ENCODE assay signal across 8 mouse cellular contexts in the genomic region with DNA sequence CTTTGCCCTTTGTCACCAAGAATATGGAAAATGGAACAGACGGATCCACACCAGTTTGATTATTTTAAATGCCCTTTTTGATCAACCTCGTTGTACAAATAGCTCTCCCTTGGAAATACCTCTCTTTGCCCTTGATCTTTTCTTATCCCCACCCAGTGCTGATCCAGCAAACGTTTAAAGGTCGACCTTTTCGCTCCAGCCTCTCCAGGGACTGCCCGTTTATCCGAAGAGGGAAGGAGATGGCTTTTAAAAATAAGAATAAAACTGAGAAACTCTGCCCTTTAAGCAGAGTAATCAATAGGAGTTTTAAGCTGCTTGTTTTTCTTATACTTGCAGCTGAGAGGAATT. TPM values are rescaled to one million over a fixed set of nuclear protein-coding genes. Genes with fewer than 3 reads are reported as not detected.
DNase-seq lines count a peak whose midpoint lies in the region; ATAC-seq lines count a peak whose summit lies in the region.

No protein-coding gene starts in this region.

- peak overlapping the region; percentile 99 for H3K27ac ChIP-seq in kidney, embryonic 15.5 days
- H3K27ac ChIP-seq in embryonic facial prominence, embryonic 10.5 days (replicated peaks): peak overlapping the region; percentile 99
- H3K27ac ChIP-seq in midbrain, embryonic 15.5 days: peak overlapping the region; percentile 93

- peak overlapping the region; percentile 67 for H3K4me2 ChIP-seq in kidney, embryonic 15.5 days
- H3K4me2 ChIP-seq in midbrain, embryonic 15.5 days: peak overlapping the region; percentile 62

- H3K4me3 ChIP-seq in kidney, embryonic 15.5 days (replicated peaks): peak overlapping the region; percentile 96
- H3K4me3 ChIP-seq in embryonic facial prominence, embryonic 10.5 days: peak overlapping the region; percentile 97
- peak overlapping the region; percentile 72 for H3K4me3 ChIP-seq in midbrain, embryonic 15.5 days

- H3K27me3 ChIP-seq in kidney, embryonic 15.5 days: no peaks in the 10 kb centered on the region
- H3K27me3 ChIP-seq in embryonic facial prominence, embryonic 10.5 days (replicated peaks; ENCODE audit: low read depth, poor library complexity, severe bottlenecking): no peaks in the 10 kb centered on the region
- H3K27me3 ChIP-seq in midbrain, embryonic 15.5 days (replicated peaks): no peaks in the 10 kb centered on the region

- H3K9me3 ChIP-seq in kidney, embryonic 15.5 days (replicated peaks): no peaks in the 10 kb centered on the region
- no peaks in the 10 kb centered on the region for H3K9me3 ChIP-seq in embryonic facial prominence, embryonic 10.5 days
- no peaks in the 10 kb centered on the region for H3K9me3 ChIP-seq in midbrain, embryonic 15.5 days

- peaks cover 21% of the 10 kb centered on the region for H3K36me3 ChIP-seq in kidney, embryonic 15.5 days
- peaks cover 19% of the 10 kb centered on the region for H3K36me3 ChIP-seq in embryonic facial prominence, embryonic 10.5 days (replicated peaks)
- peaks cover 11% of the 10 kb centered on the region; the same call in 1 of the 2 replicates for H3K36me3 ChIP-seq in midbrain, embryonic 15.5 days (replicated peaks)

- 2% methylated on average over 7 of the region's 7 CpGs for WGBS in kidney, embryonic 15.5 days
- WGBS in embryonic facial prominence, embryonic 10.5 days: 1% methylated on average over 7 of the region's 7 CpGs
- under 1% methylated on average over 7 of the region's 7 CpGs for WGBS in midbrain, embryonic 15.5 days

- no peak for DNase-seq in kidney, postnatal 10 days
- DNase-seq in embryonic facial prominence, embryonic 10.5 days (ENCODE audit: low spot score): no peak
- peak; percentile 57 for DNase-seq in induced T-regulatory cell, adult 2 months (ENCODE audit: low read depth)
- DNase-seq in right cerebral cortex, postnatal 25 days: no peak
- DNase-seq in layer of hippocampus, adult 8-10 months (ENCODE audit: low spot score in 2 of 2): no peak
- no peak for DNase-seq in spleen, postnatal 36 days (ENCODE audit: low spot score in 2 of 2)

- H3K9ac ChIP-seq in kidney, embryonic 15.5 days: peak overlapping the region; percentile 62
- peak overlapping the region; percentile 82 for H3K9ac ChIP-seq in midbrain, embryonic 15.5 days

- peaks cover 36% of the 10 kb centered on the region for H3K4me1 ChIP-seq in kidney, embryonic 15.5 days
- H3K4me1 ChIP-seq in embryonic facial prominence, embryonic 10.5 days: peaks cover 34% of the 10 kb centered on the region
- H3K4me1 ChIP-seq in midbrain, embryonic 15.5 days: peaks cover 36% of the 10 kb centered on the region

- ATAC-seq in kidney, embryonic 15.5 days (replicated peaks; ENCODE audit: low FRiP score): no peak
- no peak for ATAC-seq in midbrain, embryonic 15.5 days (replicated peaks)

RNA-seq across cellular contexts. Expression of gene Tob1, which starts 1.2 kb away (rescaled TPM):
- 36.6 and 40.8 TPM in 2 replicates for polyA plus RNA-seq in kidney, embryonic 15.5 days (2015; fragmentation: Nextera tagmentation; extraction: Ambion mirVana)
- 18.4 and 22.1 TPM in 2 replicates for polyA plus RNA-seq in embryonic facial prominence, embryonic 10.5 days (2016; fragmentation: Nextera tagmentation; extraction: Ambion mirVana)
- polyA plus RNA-seq in midbrain, embryonic 15.5 days (2015; fragmentation: Nextera tagmentation; extraction: Ambion mirVana): 27.3 and 31.2 TPM in 2 replicates
- 10 to 100 TPM; 35.8 to 44.1 (median 39.9) TPM for total RNA-seq in layer of hippocampus, adult 8-10 months (2022)

RNA-seq across cellular contexts. Expression of gene Wfikkn2, which starts 33.3 kb away (rescaled TPM):
- polyA plus RNA-seq in kidney, embryonic 15.5 days (2015; fragmentation: Nextera tagmentation; extraction: Ambion mirVana): 2.4 and 3.4 TPM in 2 replicates
- polyA plus RNA-seq in embryonic facial prominence, embryonic 10.5 days (2016; fragmentation: Nextera tagmentation; extraction: Ambion mirVana): 1.1 and 2.4 TPM in 2 replicates
- polyA plus RNA-seq in midbrain, embryonic 15.5 days (2015; fragmentation: Nextera tagmentation; extraction: Ambion mirVana): 5.5 and 5.6 TPM in 2 replicates
- total RNA-seq in layer of hippocampus, adult 8-10 months (2022): 1 to 10 TPM; 1.3 to 2.4 (median 1.9) TPM
